Mouse (Mus musculus) embryonic facial prominence, embryonic 14.5 days (tissue): Measurements from ENCODE around the gene Palm2. TPM values are rescaled to one million over a fixed set of nuclear protein-coding genes. Genes with fewer than 3 reads are reported as not detected.
A peak's percentile ranks its signal among the peaks of the same experiment; 100 is the strongest.

Source experiments
- ATAC-seq: fragments of 200-750 bp; cut with Nextera tagmentation; 2 replicates; pipeline ENCODE4 v1.8.0; 2017; ENCODE audit warnings: low read depth, moderate number of reproducible peaks, moderate TSS enrichment
- DNase-seq: peaks from one replicate; pipeline ENCODE4 v3.0.0-alpha.2; 2015; ENCODE audit warnings: low spot score
- H3K27ac ChIP-seq: fragments of 300-500 bp; sonication (generic); replicated peaks from 2 replicates; pipeline ENCODE4 v1.5.1; 2014; ENCODE audit warnings: low read depth, mild to moderate bottlenecking, low read length, moderate library complexity
- H3K27me3 ChIP-seq: fragments of 300-500 bp; sonication (generic); replicated peaks from 2 replicates; pipeline ENCODE4 v1.6.1; 2014; ENCODE audit warnings: low read length; ENCODE audit not compliant: control insufficient read depth, insufficient read depth
- H3K36me3 ChIP-seq: fragments of 300-500 bp; sonication (generic); 2 replicates; pipeline ENCODE4 v1.6.1; 2014; ENCODE audit warnings: low read length, mixed read lengths; ENCODE audit not compliant: control insufficient read depth, insufficient read depth
- H3K4me1 ChIP-seq: fragments of 300-500 bp; sonication (generic); 2 replicates; pipeline ENCODE4 v1.6.1; 2014; ENCODE audit warnings: antibody characterized with exemption, low read length; ENCODE audit not compliant: control insufficient read depth, insufficient read depth
- H3K4me2 ChIP-seq: fragments of 300-500 bp; sonication (generic); 2 replicates; pipeline ENCODE4 v1.6.1; 2014; ENCODE audit warnings: low read depth, mild to moderate bottlenecking, low read length, moderate library complexity, mixed read lengths
- H3K4me3 ChIP-seq: fragments of 300-500 bp; sonication (generic); 2 replicates; pipeline ENCODE4 v1.5.1; 2014; ENCODE audit warnings: low read depth, mild to moderate bottlenecking, low read length
- H3K9ac ChIP-seq: fragments of 300-500 bp; sonication (generic); 2 replicates; pipeline ENCODE4 v1.6.1; 2014; ENCODE audit warnings: low read depth, mild to moderate bottlenecking, low read length, moderate library complexity, mixed read lengths
- H3K9me3 ChIP-seq: fragments of 300-500 bp; sonication (generic); 2 replicates; pipeline ENCODE4 v1.6.1; 2016; ENCODE audit warnings: low read length; ENCODE audit not compliant: control insufficient read depth
- WGBS: fragments of 180-500 bp; shearing (Covaris S2); extraction: QIAGEN DNeasy Blood & Tissue Kit; methylation state at CpG from one replicate; pipeline ENCODE4 v1.1.7; 2014; 5-methylcytosine and 5-hydroxymethylcytosine counted together
- polyA plus RNA-seq: library from polyadenylated mRNA; unstranded; fragments of >200 nt; fragmentation: Nextera tagmentation; extraction: Ambion mirVana; gene quantifications from 2 replicates; pipeline ENCODE4 v1.2.1, GENCODE M21; 2014

Palm2 gene
- polyA plus RNA-seq, 1 experiment from 2014 or later = 7.6 TPM

GRCm38 (mm10) chr4:57489887-57490286 lies 55.8 kb downstream of the Palm2 start:
- H3K36me3 ChIP-seq = no peaks in the 10 kb centered on the region
- DNase-seq (peak; percentile 90), ATAC-seq (peak; percentile 44; the same call in 1 of the 2 replicates)
- H3K4me1 ChIP-seq = peaks cover 26% of the 10 kb centered on the region
- H3K9me3 ChIP-seq = no peaks in the 10 kb centered on the region
- no peaks in the 10 kb centered on the region for H3K27me3 ChIP-seq
- H3K4me2 ChIP-seq = no peak overlapping the region
- 61% methylated on average over 6 of the region's 6 CpGs for WGBS
- H3K27ac ChIP-seq = peak overlapping the region; percentile 70; the same call in 1 of the 2 replicates
- H3K9ac ChIP-seq = no peak overlapping the region
- H3K4me3 ChIP-seq = no peak overlapping the region

- no peaks in the 10 kb centered on the region for H3K36me3 ChIP-seq
- no peak overlapping the region for H3K9ac ChIP-seq
- no peak overlapping the region for H3K4me2 ChIP-seq
- H3K9me3 ChIP-seq = no peaks in the 10 kb centered on the region
- no peak overlapping the region for H3K4me3 ChIP-seq
- 86% methylated on average over 6 of the region's 6 CpGs for WGBS
- no peak overlapping the region for H3K27ac ChIP-seq
- no peaks in the 10 kb centered on the region for H3K27me3 ChIP-seq
- no peaks in the 10 kb centered on the region for H3K4me1 ChIP-seq
- ATAC-seq = no peak
- no peak for DNase-seq
Measured at GRCm38 (mm10) chr4:57504792-57505191, 70.7 kb downstream of the Palm2 start.

GRCm38 (mm10) chr4:57510576-57510975 lies 76.5 kb downstream of the Palm2 start:
- 58% methylated on average over 2 of the region's 3 CpGs for WGBS
- no peaks in the 10 kb centered on the region for H3K9me3 ChIP-seq
- no peak overlapping the region for H3K27ac ChIP-seq
- DNase-seq (no peak), ATAC-seq (no peak)
- H3K27me3 ChIP-seq = no peaks in the 10 kb centered on the region
- H3K9ac ChIP-seq = no peak overlapping the region
- H3K4me1 ChIP-seq = no peaks in the 10 kb centered on the region
- no peaks in the 10 kb centered on the region for H3K36me3 ChIP-seq
- no peak overlapping the region for H3K4me3 ChIP-seq
- no peak overlapping the region for H3K4me2 ChIP-seq

GRCm38 (mm10) chr4:57511734-57512133 lies 77.7 kb downstream of the Palm2 start:
- H3K36me3 ChIP-seq = no peaks in the 10 kb centered on the region
- 89% methylated on average over 1 of the region's 1 CpGs for WGBS
- H3K4me3 ChIP-seq = no peak overlapping the region
- H3K9me3 ChIP-seq = no peaks in the 10 kb centered on the region
- DNase-seq = no peak
- no peak overlapping the region for H3K4me2 ChIP-seq
- H3K9ac ChIP-seq = no peak overlapping the region
- no peak overlapping the region for H3K27ac ChIP-seq
- no peak for ATAC-seq
- no peaks in the 10 kb centered on the region for H3K4me1 ChIP-seq
- no peaks in the 10 kb centered on the region for H3K27me3 ChIP-seq

GRCm38 (mm10) chr4:57513241-57513933 lies 79.3 kb downstream of the Palm2 start:
- Histone ChIP-seq H3K4me1 (no peaks in the 10 kb centered on the region), H3K27ac (no peak overlapping the region), H3K36me3 (no peaks in the 10 kb centered on the region), H3K4me3 (no peak overlapping the region), H3K4me2 (no peak overlapping the region), H3K9me3 (no peaks in the 10 kb centered on the region), H3K9ac (no peak overlapping the region), H3K27me3 (no peaks in the 10 kb centered on the region)
- 80% methylated on average over 8 of the region's 8 CpGs for WGBS
- no peak for DNase-seq
- no peak for ATAC-seq

- DNase-seq (no peak), ATAC-seq (no peak)
- WGBS = 75% methylated on average over 31 of the region's 31 CpGs
- H3K4me1 ChIP-seq = no peaks in the 10 kb centered on the region
- no peak overlapping the region for H3K9ac ChIP-seq
- no peaks in the 10 kb centered on the region for H3K36me3 ChIP-seq
- no peaks in the 10 kb centered on the region for H3K27me3 ChIP-seq
- no peaks in the 10 kb centered on the region for H3K9me3 ChIP-seq
- H3K27ac ChIP-seq = no peak overlapping the region
- H3K4me3 ChIP-seq = no peak overlapping the region
- H3K4me2 ChIP-seq = no peak overlapping the region
Measured at GRCm38 (mm10) chr4:57514003-57514937, 80.2 kb downstream of the Palm2 start.

GRCm38 (mm10) chr4:57515356-57515755 lies 81.3 kb downstream of the Palm2 start:
- H3K27me3 ChIP-seq = no peaks in the 10 kb centered on the region

GRCm38 (mm10) chr4:57523456-57523855 lies 89.4 kb downstream of the Palm2 start:
- H3K9ac ChIP-seq = no peak overlapping the region
- H3K27ac ChIP-seq = no peak overlapping the region
- no peaks in the 10 kb centered on the region for H3K27me3 ChIP-seq
- H3K9me3 ChIP-seq = no peaks in the 10 kb centered on the region
- DNase-seq (no peak), ATAC-seq (no peak)
- no peak overlapping the region for H3K4me2 ChIP-seq
- 96% methylated on average over 15 of the region's 15 CpGs for WGBS
- H3K36me3 ChIP-seq = no peaks in the 10 kb centered on the region
- no peaks in the 10 kb centered on the region for H3K4me1 ChIP-seq
- H3K4me3 ChIP-seq = no peak overlapping the region

More at GRCm38 (mm10) chr4:57515356-57515755, 81.3 kb downstream of the Palm2 start:
- no peak for ATAC-seq
- Histone ChIP-seq H3K27ac (no peak overlapping the region), H3K9me3 (no peaks in the 10 kb centered on the region), H3K4me3 (no peak overlapping the region), H3K9ac (no peak overlapping the region), H3K4me2 (no peak overlapping the region), H3K36me3 (no peaks in the 10 kb centered on the region), H3K4me1 (no peaks in the 10 kb centered on the region)
- no peak for DNase-seq
- WGBS = 48% methylated on average over 2 of the region's 2 CpGs
